Mouse (Mus musculus) kidney, adult 9 months (tissue): ENCODE measurements at regions not wholly inside any gene's neighbourhood (a gene's known extent, or its start where the extent isn't known, plus 50 kb on each side); places are given as distances from the start of the nearest gene placed in this dataset.
A peak's percentile ranks its signal among the peaks of the same experiment; 100 is the strongest.

Experiments used
- DNase-seq: peaks from one replicate; pipeline ENCODE4 v3.0.0; 2022

GRCm38 (mm10) chr5:106044878-106045585 is 168.7 kb downstream of the Zfp326 start:
- DNase-seq: no peak

- no peak for DNase-seq
These were observed 162.0 kb downstream of the Zfp326 start for GRCm38 (mm10) chr5:106038321-106038720.

GRCm38 (mm10) chr5:106036176-106036575 is 159.8 kb downstream of the Zfp326 start:
- no peak for DNase-seq

GRCm38 (mm10) chr5:106032956-106033355 is 156.6 kb downstream of the Zfp326 start:
- no peak for DNase-seq

GRCm38 (mm10) chr5:106026861-106027260 is 150.5 kb downstream of the Zfp326 start:
- DNase-seq: no peak

GRCm38 (mm10) chr5:106004292-106004917 is 128.0 kb downstream of the Zfp326 start:
- DNase-seq: no peak

GRCm38 (mm10) chr5:106003321-106004291 is 127.2 kb downstream of the Zfp326 start:
- DNase-seq: no peak

- peak; percentile 6 for DNase-seq
These were observed 126.0 kb downstream of the Zfp326 start for GRCm38 (mm10) chr5:106002330-106002729.

GRCm38 (mm10) chr5:105994218-105994617 is 117.9 kb downstream of the Zfp326 start:
- DNase-seq: no peak

- no peak for DNase-seq
These were observed 116.8 kb downstream of the Zfp326 start for GRCm38 (mm10) chr5:105993066-105993760.

- DNase-seq: no peak
These were observed 114.4 kb downstream of the Zfp326 start for GRCm38 (mm10) chr5:105990777-105991176.

- peak; percentile 44 for DNase-seq
These were observed 110.0 kb downstream of the Zfp326 start for GRCm38 (mm10) chr5:105986401-105986800.

GRCm38 (mm10) chr5:105983131-105983530 is 106.8 kb downstream of the Zfp326 start:
- no peak for DNase-seq

- no peak for DNase-seq
These were observed 100.4 kb downstream of the Zfp326 start for GRCm38 (mm10) chr5:105976746-105977145.

GRCm38 (mm10) chr5:105976076-105976475 is 99.7 kb downstream of the Zfp326 start:
- no peak for DNase-seq

GRCm38 (mm10) chr5:105975275-105976011 is 99.1 kb downstream of the Zfp326 start:
- DNase-seq: peak; percentile 25

GRCm38 (mm10) chr5:105974576-105975177 is 98.3 kb downstream of the Zfp326 start:
- no peak for DNase-seq
